Mouse (Mus musculus): ENCODE data around the gene Nop9. TPM values are rescaled to one million over a fixed set of nuclear protein-coding genes. Genes with fewer than 3 reads are reported as not detected.
A peak's percentile ranks its signal among the peaks of the same experiment; 100 is the strongest.

The Nop9 gene
- polyA plus RNA-seq, 1 experiment from 2014 or later, result 47.9 TPM

- Histone ChIP-seq H3K9ac (no peak overlapping the region), H3K27ac (no peak overlapping the region), H3K4me3 (replicated peaks) (no peak overlapping the region), H3K36me3 (replicated peaks) (no peaks in the 10 kb centered on the region), H3K4me1 (peaks cover 12% of the 10 kb centered on the region), H3K27me3 (peaks cover 65% of the 10 kb centered on the region), H3K9me3 (no peaks in the 10 kb centered on the region), H3K4me2 (peak overlapping the region; percentile 34)
- peak; percentile 78 for ATAC-seq (ENCODE audit: low FRiP score)
- WGBS, result 13% methylated on average over 14 of the region's 14 CpGs
Observed at GRCm38 (mm10) chr14:55781310-55781709, 35.8 kb downstream of the Nop9 start.

GRCm38 (mm10) chr14:55782361-55782960 lies 37.0 kb downstream of the Nop9 start:
- no peak overlapping the region for H3K4me3 ChIP-seq (replicated peaks)
- no peak overlapping the region for H3K27ac ChIP-seq
- 51% methylated on average over 9 of the region's 9 CpGs for WGBS
- H3K9me3 ChIP-seq, result no peaks in the 10 kb centered on the region
- no peak overlapping the region for H3K9ac ChIP-seq
- H3K4me2 ChIP-seq, result peak overlapping the region; percentile 11
- ATAC-seq (ENCODE audit: low FRiP score), result no peak
- peaks cover 12% of the 10 kb centered on the region for H3K4me1 ChIP-seq
- H3K27me3 ChIP-seq, result peaks cover 75% of the 10 kb centered on the region
- no peaks in the 10 kb centered on the region for H3K36me3 ChIP-seq (replicated peaks)

- under 1% methylated on average over 31 of the region's 31 CpGs for WGBS
- Histone ChIP-seq H3K4me2 (peak overlapping the region; percentile 45), H3K27ac (no peak overlapping the region)
Observed at GRCm38 (mm10) chr14:55783171-55783957, 37.9 kb downstream of the Nop9 start.

GRCm38 (mm10) chr14:55783958-55784235 lies 38.4 kb downstream of the Nop9 start, which contains the start of gene Adcy4:
Gene Adcy4 (minus strand): TSS chr14:55784095.
- Histone ChIP-seq H3K9ac (peak within 1 kb of the TSS; percentile 17; the same call in 1 of the 2 replicates), H3K9me3 (no peaks in the 10 kb centered on the region), H3K27me3 (peaks cover 84% of the 10 kb centered on the region), H3K4me2 (peak within 1 kb of the TSS; percentile 45), H3K4me1 (peaks cover 19% of the 10 kb centered on the region), H3K27ac (no peak within 1 kb of the TSS), H3K36me3 (replicated peaks) (no peaks in the 10 kb centered on the region), H3K4me3 (replicated peaks) (peak within 1 kb of the TSS; percentile 29)
- 3% methylated on average over 13 of the region's 13 CpGs for WGBS
- no peak for ATAC-seq (ENCODE audit: low FRiP score)

More at GRCm38 (mm10) chr14:55783171-55783957, 37.9 kb downstream of the Nop9 start:
- no peak for ATAC-seq (ENCODE audit: low FRiP score)
- Histone ChIP-seq H3K27me3 (peaks cover 79% of the 10 kb centered on the region), H3K9ac (peak overlapping the region; percentile 17; the same call in 1 of the 2 replicates), H3K9me3 (no peaks in the 10 kb centered on the region), H3K4me3 (replicated peaks) (peak overlapping the region; percentile 29), H3K36me3 (replicated peaks) (no peaks in the 10 kb centered on the region), H3K4me1 (peaks cover 16% of the 10 kb centered on the region)

GRCm38 (mm10) chr14:55785195-55785594 lies 39.7 kb downstream of the Nop9 start:
- Histone ChIP-seq H3K27ac (no peak overlapping the region), H3K27me3 (peaks cover 96% of the 10 kb centered on the region), H3K4me1 (peaks cover 19% of the 10 kb centered on the region), H3K4me3 (replicated peaks) (no peak overlapping the region), H3K4me2 (no peak overlapping the region), H3K9ac (no peak overlapping the region), H3K9me3 (no peaks in the 10 kb centered on the region), H3K36me3 (replicated peaks) (no peaks in the 10 kb centered on the region)
- 16% methylated on average over 6 of the region's 6 CpGs for WGBS
- ATAC-seq (ENCODE audit: low FRiP score), result no peak

GRCm38 (mm10) chr14:55787731-55788130 lies 42.2 kb downstream of the Nop9 start:
- H3K4me1 ChIP-seq, result peaks cover 16% of the 10 kb centered on the region
- H3K27me3 ChIP-seq, result peaks cover 80% of the 10 kb centered on the region
- no peaks in the 10 kb centered on the region for H3K36me3 ChIP-seq (replicated peaks)
- H3K9ac ChIP-seq, result no peak overlapping the region
- no peaks in the 10 kb centered on the region for H3K9me3 ChIP-seq
- WGBS, result 40% methylated on average over 11 of the region's 11 CpGs
- no peak for ATAC-seq (ENCODE audit: low FRiP score)
- H3K4me2 ChIP-seq, result no peak overlapping the region; the same call in 1 of the 2 replicates
- no peak overlapping the region for H3K27ac ChIP-seq
- H3K4me3 ChIP-seq (replicated peaks), result peak overlapping the region; percentile 28

GRCm38 (mm10) chr14:55788256-55789050 lies 43.0 kb downstream of the Nop9 start, which contains the start of gene Ripk3:
Gene Ripk3 (minus strand): TSS chr14:55788865.
- Histone ChIP-seq H3K27me3 (peaks cover 73% of the 10 kb centered on the region), H3K9me3 (no peaks in the 10 kb centered on the region), H3K4me3 (replicated peaks) (peak within 1 kb of the TSS; percentile 28), H3K36me3 (replicated peaks) (no peaks in the 10 kb centered on the region), H3K4me2 (peak within 1 kb of the TSS; percentile 44), H3K4me1 (peaks cover 11% of the 10 kb centered on the region), H3K27ac (no peak within 1 kb of the TSS), H3K9ac (0 out of 2 replicates have a peak within 1 kb of the TSS, but pooled peaks have one; percentile 12)
- no peak for ATAC-seq (ENCODE audit: low FRiP score)
- 6% methylated on average over 40 of the region's 40 CpGs for WGBS

- 74% methylated on average over 2 of the region's 2 CpGs for WGBS
- ATAC-seq (ENCODE audit: low FRiP score), result no peak
Observed at GRCm38 (mm10) chr14:55793461-55793860, 48.0 kb downstream of the Nop9 start.

GRCm38 (mm10) chr14:55793946-55794345 lies 48.5 kb downstream of the Nop9 start:
- no peaks in the 10 kb centered on the region for H3K36me3 ChIP-seq (replicated peaks)
- H3K9me3 ChIP-seq, result no peaks in the 10 kb centered on the region
- WGBS, result 72% methylated on average over 2 of the region's 2 CpGs
- no peak overlapping the region for H3K27ac ChIP-seq
- no peak overlapping the region for H3K4me3 ChIP-seq (replicated peaks)
- H3K9ac ChIP-seq, result no peak overlapping the region
- ATAC-seq (ENCODE audit: low FRiP score), result no peak
- peaks cover 18% of the 10 kb centered on the region for H3K27me3 ChIP-seq
- no peak overlapping the region for H3K4me2 ChIP-seq
- no peaks in the 10 kb centered on the region for H3K4me1 ChIP-seq

More at GRCm38 (mm10) chr14:55793461-55793860, 48.0 kb downstream of the Nop9 start:
- H3K27ac ChIP-seq, result no peak overlapping the region
- H3K4me2 ChIP-seq, result no peak overlapping the region
- H3K9me3 ChIP-seq, result no peaks in the 10 kb centered on the region
- H3K36me3 ChIP-seq (replicated peaks), result no peaks in the 10 kb centered on the region
- no peak overlapping the region for H3K4me3 ChIP-seq (replicated peaks)
- H3K27me3 ChIP-seq, result peaks cover 22% of the 10 kb centered on the region
- H3K9ac ChIP-seq, result no peak overlapping the region
- peaks cover 1% of the 10 kb centered on the region for H3K4me1 ChIP-seq

GRCm38 (mm10) chr14:55795380-55796163 lies 50.1 kb downstream of the Nop9 start:
- no peak overlapping the region for H3K4me2 ChIP-seq
- WGBS, result 90% methylated on average over 15 of the region's 15 CpGs
- no peaks in the 10 kb centered on the region for H3K9me3 ChIP-seq
- no peaks in the 10 kb centered on the region for H3K36me3 ChIP-seq (replicated peaks)
- no peak overlapping the region for H3K27ac ChIP-seq
- no peak for ATAC-seq (ENCODE audit: low FRiP score)
- no peak overlapping the region for H3K4me3 ChIP-seq (replicated peaks)
- H3K4me1 ChIP-seq, result no peaks in the 10 kb centered on the region
- no peak overlapping the region for H3K9ac ChIP-seq
- peaks cover 2% of the 10 kb centered on the region for H3K27me3 ChIP-seq
